8 mouse cellular contexts compared by ENCODE assay signal in genomic region chr10:45372994-45373692, GRCm38 (mm10). TPM values are rescaled to one million over a fixed set of nuclear protein-coding genes. Genes with fewer than 3 reads are reported as not detected.
A peak's percentile ranks its signal among the peaks of the same experiment; 100 is the strongest.
DNase-seq lines count a peak whose midpoint lies in the region; ATAC-seq lines count a peak whose summit lies in the region.

No protein-coding gene starts in this region.

- no peak overlapping the region for H3K4me2 ChIP-seq in heart, embryonic 15.5 days
- no peak overlapping the region for H3K4me2 ChIP-seq in heart, embryonic 12.5 days
- H3K4me2 ChIP-seq in forebrain, embryonic 14.5 days (ENCODE audit: low read length): no peak overlapping the region
- no peak overlapping the region for H3K4me2 ChIP-seq in midbrain, embryonic 14.5 days (ENCODE audit: low read length)

- peaks cover 11% of the 10 kb centered on the region; the same call in 1 of the 2 replicates for H3K36me3 ChIP-seq in heart, embryonic 15.5 days
- peaks cover 17% of the 10 kb centered on the region for H3K36me3 ChIP-seq in heart, embryonic 12.5 days
- H3K36me3 ChIP-seq in forebrain, embryonic 14.5 days (ENCODE audit: control insufficient read depth, insufficient read depth, low read length): no peaks in the 10 kb centered on the region
- H3K36me3 ChIP-seq in midbrain, embryonic 14.5 days (ENCODE audit: control insufficient read depth, insufficient read depth, low read length): no peaks in the 10 kb centered on the region

- no peak overlapping the region for H3K4me3 ChIP-seq in heart, embryonic 15.5 days
- H3K4me3 ChIP-seq in heart, embryonic 12.5 days: no peak overlapping the region
- no peak overlapping the region for H3K4me3 ChIP-seq in forebrain, embryonic 14.5 days (ENCODE audit: low read depth, low read length)
- no peak overlapping the region for H3K4me3 ChIP-seq in midbrain, embryonic 14.5 days (replicated peaks; ENCODE audit: low read depth, low read length)

- 43% methylated on average over 4 of the region's 4 CpGs for WGBS in heart, embryonic 15.5 days
- 65% methylated on average over 4 of the region's 4 CpGs for WGBS in heart, embryonic 12.5 days
- WGBS in forebrain, embryonic 14.5 days: 51% methylated on average over 4 of the region's 4 CpGs
- WGBS in midbrain, embryonic 14.5 days: 41% methylated on average over 4 of the region's 4 CpGs

- no peaks in the 10 kb centered on the region for H3K27me3 ChIP-seq in heart, embryonic 15.5 days
- H3K27me3 ChIP-seq in heart, embryonic 12.5 days (replicated peaks): no peaks in the 10 kb centered on the region
- no peaks in the 10 kb centered on the region for H3K27me3 ChIP-seq in forebrain, embryonic 14.5 days (replicated peaks; ENCODE audit: control insufficient read depth, insufficient read depth, low read length)
- no peaks in the 10 kb centered on the region for H3K27me3 ChIP-seq in midbrain, embryonic 14.5 days (ENCODE audit: control insufficient read depth, insufficient read depth, low read length)

- H3K9me3 ChIP-seq in heart, embryonic 15.5 days (replicated peaks): no peaks in the 10 kb centered on the region
- no peaks in the 10 kb centered on the region for H3K9me3 ChIP-seq in heart, embryonic 12.5 days (replicated peaks)
- H3K9me3 ChIP-seq in forebrain, embryonic 14.5 days (replicated peaks; ENCODE audit: control insufficient read depth, low read length): no peaks in the 10 kb centered on the region
- H3K9me3 ChIP-seq in midbrain, embryonic 14.5 days (ENCODE audit: control insufficient read depth, low read length): no peaks in the 10 kb centered on the region

- 0 out of 2 replicates have a peak overlapping the region, but pooled peaks have one; percentile 11 for H3K27ac ChIP-seq in heart, embryonic 15.5 days
- no peak overlapping the region for H3K27ac ChIP-seq in heart, embryonic 12.5 days (ENCODE audit: poor library complexity, severe bottlenecking)
- no peak overlapping the region for H3K27ac ChIP-seq in forebrain, embryonic 14.5 days (ENCODE audit: low read depth, low read length)
- no peak overlapping the region for H3K27ac ChIP-seq in midbrain, embryonic 14.5 days (replicated peaks; ENCODE audit: low read depth, low read length)

- ATAC-seq in heart, embryonic 15.5 days (replicated peaks; ENCODE audit: insufficient number of reproducible peaks, insufficient read depth, low FRiP score, low read depth): no peak
- no peak for ATAC-seq in heart, embryonic 12.5 days (ENCODE audit: insufficient number of reproducible peaks, low FRiP score)
- ATAC-seq in forebrain, embryonic 14.5 days: peak; percentile 81
- ATAC-seq in midbrain, embryonic 14.5 days (ENCODE audit: low FRiP score, low TSS enrichment): peak; percentile 81

- H3K4me1 ChIP-seq in heart, embryonic 15.5 days (replicated peaks): peaks cover 6% of the 10 kb centered on the region; the same call in 1 of the 2 replicates
- peaks cover 10% of the 10 kb centered on the region for H3K4me1 ChIP-seq in heart, embryonic 12.5 days (replicated peaks)
- H3K4me1 ChIP-seq in forebrain, embryonic 14.5 days (ENCODE audit: control insufficient read depth, insufficient read depth, low read length): no peaks in the 10 kb centered on the region
- no peaks in the 10 kb centered on the region for H3K4me1 ChIP-seq in midbrain, embryonic 14.5 days (ENCODE audit: control insufficient read depth, insufficient read depth, low read length)

- no peak overlapping the region for H3K9ac ChIP-seq in heart, embryonic 15.5 days
- no peak overlapping the region for H3K9ac ChIP-seq in heart, embryonic 12.5 days
- no peak overlapping the region for H3K9ac ChIP-seq in forebrain, embryonic 14.5 days (ENCODE audit: low read length)
- H3K9ac ChIP-seq in midbrain, embryonic 14.5 days (replicated peaks; ENCODE audit: low read length): no peak overlapping the region

- DNase-seq in c-Kit-positive CD71-positive TER-119-positive erythroid progenitor cells, embryonic 14.5 days (ENCODE audit: low spot score): peak; percentile 47
- DNase-seq in forebrain, embryonic 14.5 days (ENCODE audit: low spot score): peak; percentile 88
- peak; percentile 63 for DNase-seq in induced T-regulatory cell, adult 2 months (ENCODE audit: low read depth)
- DNase-seq in left cerebral cortex, adult 8-10 months (ENCODE audit: low spot score in 2 of 2): peak; percentile 22 to 31
- DNase-seq in midbrain, embryonic 14.5 days: peak; percentile 93
- DNase-seq in skeletal muscle tissue, adult 2 months (ENCODE audit: low read depth, low spot score): peak; percentile 60

RNA-seq across cellular contexts. Expression of gene Bves, which starts 37.6 kb away (rescaled TPM):
- 93.9 and 117 TPM in 2 replicates for polyA plus RNA-seq in heart, embryonic 15.5 days (2015; fragmentation: Nextera tagmentation; extraction: Ambion mirVana)
- polyA plus RNA-seq in heart, embryonic 12.5 days (2016; fragmentation: Nextera tagmentation; extraction: Ambion mirVana): 65.6 and 66.4 TPM in 2 replicates
- 0.44 and 0.88 TPM in 2 replicates for polyA plus RNA-seq in forebrain, embryonic 14.5 days (2014; fragmentation: Nextera tagmentation; extraction: Ambion mirVana)
- total RNA-seq in left cerebral cortex, adult 8-10 months (2022): under 1 TPM; 0.75 to 0.87 (median 0.81) TPM
- polyA plus RNA-seq in midbrain, embryonic 14.5 days (2014; fragmentation: Nextera tagmentation; extraction: Ambion mirVana): 1.5 and 2.1 TPM in 2 replicates

Comparison
In these comparisons a context has a peak if more than half of its experiments do, and no peak if none do; other contexts are left out.
1. ATAC-seq: peak in forebrain, embryonic 14.5 days (single experiment) and midbrain, embryonic 14.5 days (single experiment); none in heart, embryonic 15.5 days (single experiment) and heart, embryonic 12.5 days (single experiment).
2. DNase-seq: peak in every context shown above with its lines; median percentile 93 in midbrain, embryonic 14.5 days; 88 in forebrain, embryonic 14.5 days; 63 in induced T-regulatory cell, adult 2 months; 60 in skeletal muscle tissue, adult 2 months; 47 in c-Kit-positive CD71-positive TER-119-positive erythroid progenitor cells, embryonic 14.5 days; 26 in left cerebral cortex, adult 8-10 months.
3. RNA of gene Bves, which starts 37.6 kb away (polyA plus RNA-seq): 93.9 to 117 TPM in heart, embryonic 15.5 days and 65.6 to 66.4 TPM in heart, embryonic 12.5 days; 1.5 to 2.1 TPM in midbrain, embryonic 14.5 days and 0.44 to 0.88 TPM in forebrain, embryonic 14.5 days; every median in the first group is over 10 times any median in the second.